Mouse (Mus musculus): ENCODE results near the gene Rnf144a.

GRCm38 (mm10) chr12:26415104-26415771, at the start of gene Rnf144a:
- TF ChIP-seq POLR2A (IDR thresholded peaks at IDR 0.05; ENCODE audit: control insufficient read depth in 1 of 2, insufficient read depth in 1 of 2, low read depth in 1 of 2, low read length in 2 of 2, poor library complexity in 1 of 2) (no peak), CTCF (IDR thresholded peaks at IDR 0.05 in 2 of 3, conservative IDR thresholded peaks at IDR 0.05 in 1 of 3; ENCODE audit: control insufficient read depth in 1 of 3, insufficient read depth in 1 of 3, low read depth in 2 of 3, low read length in 3 of 3, poor library complexity in 1 of 3, severe bottlenecking in 1 of 3) (no peak), RCOR1 (IDR thresholded peaks at IDR 0.05; ENCODE audit: low read depth, low read length) (no peak), USF2 (IDR thresholded peaks at IDR 0.05; ENCODE audit: borderline replicate concordance in 1 of 2, insufficient read depth in 1 of 2, low read depth in 1 of 2, low read length in 2 of 2) (no peak), BHLHE40 (IDR thresholded peaks at IDR 0.05; ENCODE audit: borderline replicate concordance, low read depth, low read length) (no peak), MEF2A (IDR thresholded peaks at IDR 0.05; ENCODE audit: extremely low read depth, insufficient replicate concordance, low read depth, low read length, poor library complexity, severe bottlenecking) (no peak)

Data from MEL (cell line).